Mouse (Mus musculus) myocyte (in vitro differentiated cells): ENCODE measurements around the gene Lcn3. TPM values are rescaled to one million over a fixed set of nuclear protein-coding genes. Genes with fewer than 3 reads are reported as not detected.
"Not testable (repeated sequence)": the region's sequence is repeated elsewhere in the genome, so short reads cannot be mapped to it uniquely, and the experiment has no call there.

Experiments
- H3K27me3 ChIP-seq: one replicate; pipeline ENCODE4 v1.6.1; 2011; ENCODE audit not compliant: control insufficient read depth, insufficient read depth, insufficient read length
- H3K36me3 ChIP-seq: one replicate; pipeline ENCODE4 v1.6.1; 2011; ENCODE audit not compliant: control insufficient read depth, insufficient read depth
- H3K4me2 ChIP-seq: one replicate; pipeline ENCODE4 v1.6.1; 2011; ENCODE audit warnings: low read depth, control low read depth
- H3K4me3 ChIP-seq: one replicate; pipeline ENCODE4 v1.5.1; 2011; ENCODE audit warnings: mild to moderate bottlenecking, control low read depth, moderate library complexity
- H3K79me2 ChIP-seq: one replicate; pipeline ENCODE4 v1.6.1; 2011; ENCODE audit not compliant: control insufficient read depth, insufficient read depth
- H3ac ChIP-seq: one replicate; pipeline ENCODE4 v1.6.1; 2011; ENCODE audit not compliant: control insufficient read depth, insufficient read length
- CEBPB ChIP-seq: IDR thresholded peaks from 2 replicates; pipeline ENCODE4 v1.6.1; 2011; ENCODE audit warnings: mild to moderate bottlenecking, moderate library complexity; ENCODE audit not compliant: poor library complexity, insufficient read depth, severe bottlenecking
- E2F4 ChIP-seq: IDR thresholded peaks from one replicate; pipeline ENCODE4 v1.6.1; 2011; ENCODE audit warnings: mild to moderate bottlenecking, control low read depth, moderate library complexity; ENCODE audit not compliant: insufficient read depth
- MAX ChIP-seq: IDR thresholded peaks from one replicate; pipeline ENCODE4 v1.6.1; 2011; ENCODE audit warnings: low read depth, mild to moderate bottlenecking, control low read depth
- MYOD1 ChIP-seq, 3 experiments: IDR thresholded peaks; one replicate each; pipeline ENCODE4 v1.6.1; 2011; ENCODE audit warnings: control low read depth in 2 of 3, low read depth in 2 of 3, mild to moderate bottlenecking in 2 of 3, moderate library complexity in 1 of 3; ENCODE audit not compliant: insufficient read length in 2 of 3, control insufficient read depth in 1 of 3
- MYOG ChIP-seq, 3 experiments: IDR thresholded peaks; one replicate each; pipeline ENCODE4 v1.6.1; 2011; ENCODE audit warnings: control low read depth in 2 of 3, low read depth in 2 of 3, mild to moderate bottlenecking in 2 of 3; ENCODE audit not compliant: insufficient read length in 2 of 3, control insufficient read depth in 1 of 3, insufficient read depth in 1 of 3
- POLR2A ChIP-seq: IDR thresholded peaks from one replicate; pipeline ENCODE4 v1.6.1; 2011; ENCODE audit warnings: low read depth, mild to moderate bottlenecking, control low read depth, moderate library complexity; ENCODE audit not compliant: insufficient read length
- POLR2AphosphoS2 ChIP-seq: IDR thresholded peaks from one replicate; pipeline ENCODE4 v1.6.1; 2011; ENCODE audit warnings: low read depth, control low read depth; ENCODE audit not compliant: insufficient read length
- REST ChIP-seq: IDR thresholded peaks from one replicate; pipeline ENCODE4 v1.6.1; 2011; ENCODE audit warnings: mild to moderate bottlenecking, control low read depth, moderate library complexity; ENCODE audit not compliant: insufficient read depth, insufficient read length
- SRF ChIP-seq: IDR thresholded peaks from one replicate; pipeline ENCODE4 v1.6.1; 2011; ENCODE audit warnings: low read depth; ENCODE audit not compliant: control insufficient read depth, insufficient read length
- TCF12 ChIP-seq: IDR thresholded peaks from one replicate; pipeline ENCODE4 v1.6.1; 2011; ENCODE audit warnings: mild to moderate bottlenecking, control low read depth; ENCODE audit not compliant: poor library complexity, insufficient read depth, severe bottlenecking
- TCF3 ChIP-seq: IDR thresholded peaks from one replicate; pipeline ENCODE4 v1.6.1; 2011; ENCODE audit warnings: low read depth, control low read depth; ENCODE audit not compliant: insufficient read length
- USF1 ChIP-seq: IDR thresholded peaks from one replicate; pipeline ENCODE4 v1.6.1; 2011; ENCODE audit warnings: low read depth, mild to moderate bottlenecking, control low read depth, moderate library complexity
- polyA plus RNA-seq: library from polyadenylated mRNA; unstranded; fragments of >200 nt; fragmentation: generic; extraction: Trizol; gene quantifications from one replicate; pipeline ENCODE4 v1.2.1, GENCODE M21; 2012; ENCODE audit warnings: missing spikeins

Lcn3 gene
- not detected for polyA plus RNA-seq

- Histone ChIP-seq H3K36me3 (no peaks in the 10 kb centered on the region), H3K79me2 (no peaks in the 10 kb centered on the region), H3ac (no peak within 1 kb of the TSS), H3K27me3 (peaks cover 23% of the 10 kb centered on the region), H3K4me2 (no peak within 1 kb of the TSS), H3K4me3 (no peak within 1 kb of the TSS)
- no peak for TF ChIP-seq TCF12
Measured at GRCm38 (mm10) chr2:25765269-25765668, at the start of gene Lcn3. Lcn3 (plus strand) TSS chr2:25765569.

DNA sequence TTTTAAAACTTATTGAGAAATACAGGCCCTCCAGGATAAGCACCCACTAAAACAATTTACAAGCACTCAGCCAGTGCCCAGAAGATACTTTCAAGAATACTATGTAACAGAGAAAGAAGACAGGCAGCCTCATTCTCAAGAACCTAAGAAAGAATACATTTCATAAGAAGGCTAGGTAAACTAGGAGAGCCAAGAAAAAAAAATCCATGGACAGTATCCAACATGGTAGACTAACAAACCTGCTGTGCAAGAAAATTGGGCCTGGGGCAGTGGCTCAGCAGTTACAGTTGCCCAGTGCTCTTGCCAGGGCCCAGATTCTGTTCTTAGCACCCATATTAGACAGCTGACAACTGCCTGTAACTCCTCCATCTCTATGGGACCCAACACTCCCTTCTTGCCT, 48.1 kb upstream of the Lcn3 start:
- no peak overlapping the region for H3ac ChIP-seq
- H3K79me2 ChIP-seq, result no peaks in the 10 kb centered on the region
- TF ChIP-seq POLR2AphosphoS2 (no peak), CEBPB (no peak), REST (no peak), MYOG (IDR thresholded peaks at IDR 0.05; ENCODE audit: control insufficient read depth in 1 of 3, insufficient read depth in 1 of 3, insufficient read length in 2 of 3, low read depth in 2 of 3) (no peak), MAX (no peak), USF1 (no peak), E2F4 (no peak), TCF12 (no peak), TCF3 (no peak), POLR2A (no peak), SRF (no peak), MYOD1 (IDR thresholded peaks at IDR 0.05; ENCODE audit: control insufficient read depth in 1 of 3, insufficient read length in 2 of 3, low read depth in 2 of 3) (no peak)
- no peaks in the 10 kb centered on the region for H3K36me3 ChIP-seq
- no peak overlapping the region for H3K4me2 ChIP-seq
- H3K4me3 ChIP-seq, result no peak overlapping the region
- H3K27me3 ChIP-seq, result peaks cover 21% of the 10 kb centered on the region

- Histone ChIP-seq H3K36me3 (no peaks in the 10 kb centered on the region), H3K4me2 (no peak overlapping the region), H3ac (no peak overlapping the region), H3K27me3 (peaks cover 8% of the 10 kb centered on the region), H3K79me2 (no peaks in the 10 kb centered on the region), H3K4me3 (no peak overlapping the region)
- TF ChIP-seq SRF (no peak), MYOD1 (IDR thresholded peaks at IDR 0.05; ENCODE audit: control insufficient read depth in 1 of 3, insufficient read length in 2 of 3, low read depth in 2 of 3) (no peak), POLR2AphosphoS2 (no peak), USF1 (no peak), POLR2A (no peak), REST (no peak), TCF3 (no peak), TCF12 (no peak), CEBPB (no peak), E2F4 (no peak), MAX (no peak), MYOG (IDR thresholded peaks at IDR 0.05; ENCODE audit: control insufficient read depth in 1 of 3, insufficient read depth in 1 of 3, insufficient read length in 2 of 3, low read depth in 2 of 3) (no peak)
Measured at GRCm38 (mm10) chr2:25733199-25733930, 32.0 kb upstream of the Lcn3 start.

DNA sequence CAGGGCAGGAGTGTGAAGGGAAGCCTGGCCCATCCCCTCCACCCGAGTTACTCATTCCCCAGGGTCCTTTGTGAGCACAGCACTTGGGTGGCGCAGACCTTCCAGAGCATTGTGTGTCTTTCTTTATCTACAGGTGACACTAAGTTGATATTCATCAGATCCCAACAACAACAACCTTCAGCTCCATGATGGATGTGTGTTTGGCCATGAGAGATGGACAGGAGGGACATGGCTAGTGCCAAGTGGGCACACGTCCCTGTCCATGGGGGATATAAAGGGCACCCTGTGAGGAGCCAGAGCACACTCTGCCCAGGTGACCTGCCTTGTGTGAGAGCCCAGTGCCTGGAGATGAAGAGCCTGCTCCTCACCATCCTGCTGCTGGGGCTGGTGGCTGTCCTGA, 28.7 kb upstream of the Lcn3 start, which contains the start of gene Obp2b:
Obp2b (plus strand) TSS at position 301 of the 400 bp plus-strand sequence.
- H3K4me3 ChIP-seq, H3K27me3 ChIP-seq, H3ac ChIP-seq, H3K4me2 ChIP-seq, H3K36me3 ChIP-seq, H3K79me2 ChIP-seq: not testable (repeated sequence)

DNA sequence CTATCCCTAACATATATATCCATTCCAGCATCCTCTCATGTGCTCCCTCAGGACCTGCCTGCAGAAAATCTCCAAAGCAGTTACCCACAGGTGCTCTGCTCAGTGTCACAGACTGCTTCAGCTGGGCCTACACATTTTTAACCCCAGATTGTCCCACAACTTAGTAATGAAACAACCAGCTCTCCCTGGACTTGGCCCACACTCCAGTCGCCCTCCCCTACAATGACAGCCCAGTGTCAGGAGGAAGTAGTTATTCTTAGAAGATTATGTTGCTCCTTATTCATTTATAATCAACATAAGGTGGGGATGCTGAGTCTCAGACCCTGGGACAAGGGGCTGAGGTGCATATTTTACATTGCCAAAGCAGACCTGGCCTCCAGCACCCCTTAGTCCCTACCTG, 23.7 kb upstream of the Lcn3 start:
- TF ChIP-seq CEBPB, result no peak
- no peak for TF ChIP-seq SRF
- no peak for TF ChIP-seq MAX
- TF ChIP-seq TCF3, result no peak
- no peak for TF ChIP-seq POLR2A
- no peak for TF ChIP-seq USF1
- no peak for TF ChIP-seq TCF12
- TF ChIP-seq MYOG (IDR thresholded peaks at IDR 0.05; ENCODE audit: control insufficient read depth in 1 of 3, insufficient read depth in 1 of 3, insufficient read length in 2 of 3, low read depth in 2 of 3), result no peak
- TF ChIP-seq MYOD1 (IDR thresholded peaks at IDR 0.05; ENCODE audit: control insufficient read depth in 1 of 3, insufficient read length in 2 of 3, low read depth in 2 of 3), result no peak
- no peak for TF ChIP-seq E2F4
- H3K4me2 ChIP-seq, result no peak overlapping the region
- no peaks in the 10 kb centered on the region for H3K36me3 ChIP-seq
- no peak overlapping the region for H3K4me3 ChIP-seq
- no peak overlapping the region for H3ac ChIP-seq
- H3K27me3 ChIP-seq, result peaks cover 6% of the 10 kb centered on the region
- H3K79me2 ChIP-seq, result no peaks in the 10 kb centered on the region
